Mouse (Mus musculus): Measurements from ENCODE around the gene Rprml.

Gene Rprml

GRCm38 (mm10) chr11:103649301-103649982, at the start of gene Rprml:
Gene Rprml (plus strand): TSS chr11:103649570.
- DNase-seq, result peak; percentile 62

- no peak for DNase-seq
Observed at GRCm38 (mm10) chr11:103606611-103607010, 42.8 kb upstream of the Rprml start.

GRCm38 (mm10) chr11:103610772-103611171, 38.6 kb upstream of the Rprml start:
- no peak for DNase-seq

- DNase-seq, result no peak
Observed at GRCm38 (mm10) chr11:103621040-103621439, 28.3 kb upstream of the Rprml start, which contains the start of gene Gm884. Gene Gm884 (minus strand): TSS chr11:103621140.

GRCm38 (mm10) chr11:103627453-103627852, 21.9 kb upstream of the Rprml start:
- DNase-seq, result no peak

- no peak for DNase-seq
Observed at GRCm38 (mm10) chr11:103634806-103635205, 14.6 kb upstream of the Rprml start.

GRCm38 (mm10) chr11:103635481-103635880, 13.9 kb upstream of the Rprml start:
- DNase-seq, result no peak

- no peak for DNase-seq
Observed at GRCm38 (mm10) chr11:103636261-103636660, 13.1 kb upstream of the Rprml start.

- no peak for DNase-seq
Observed at GRCm38 (mm10) chr11:103638790-103639189, 10.6 kb upstream of the Rprml start, which contains the start of gene Lyzl6. Gene Lyzl6 (minus strand): TSS chr11:103638890.

GRCm38 (mm10) chr11:103639407-103639946, 9.9 kb upstream of the Rprml start:
- DNase-seq, result peak; percentile 70

GRCm38 (mm10) chr11:103643211-103643610, 6.2 kb upstream of the Rprml start:
- DNase-seq, result no peak

GRCm38 (mm10) chr11:103645731-103646130, 3.6 kb upstream of the Rprml start:
- DNase-seq, result no peak

GRCm38 (mm10) chr11:103646301-103646700, 3.1 kb upstream of the Rprml start:
- no peak for DNase-seq

- DNase-seq, result no peak
Observed at GRCm38 (mm10) chr11:103647921-103648620, 1.3 kb upstream of the Rprml start.

- DNase-seq, result no peak
Observed at GRCm38 (mm10) chr11:103648656-103649055, 714 bp upstream of the Rprml start.

GRCm38 (mm10) chr11:103649983-103650493, 668 bp downstream of the Rprml start:
- peak; percentile 35 for DNase-seq

GRCm38 (mm10) chr11:103651426-103651825, 2.1 kb downstream of the Rprml start:
- no peak for DNase-seq

- DNase-seq, result no peak
Observed at GRCm38 (mm10) chr11:103653359-103653965, 4.1 kb downstream of the Rprml start.

- DNase-seq, result no peak
Observed at GRCm38 (mm10) chr11:103656520-103656919, 7.2 kb downstream of the Rprml start.

GRCm38 (mm10) chr11:103658189-103658588, 8.8 kb downstream of the Rprml start:
- no peak for DNase-seq

GRCm38 (mm10) chr11:103661863-103662262, 12.5 kb downstream of the Rprml start:
- DNase-seq, result no peak

GRCm38 (mm10) chr11:103662546-103662945, 13.2 kb downstream of the Rprml start:
- DNase-seq, result peak; percentile 43

GRCm38 (mm10) chr11:103663119-103663518, 13.7 kb downstream of the Rprml start:
- no peak for DNase-seq
